Mouse (Mus musculus) hindbrain, embryonic 14.5 days (tissue): ENCODE measurements around the gene Atp5d. TPM values are rescaled to one million over a fixed set of nuclear protein-coding genes. Genes with fewer than 3 reads are reported as not detected.

Source experiments
- ATAC-seq: fragments of 200-750 bp; cut with Nextera tagmentation; 2 replicates; pipeline ENCODE4 v1.8.0; 2017; ENCODE audit warnings: moderate number of reproducible peaks, mild to moderate bottlenecking, moderate TSS enrichment, moderate library complexity; ENCODE audit not compliant: low FRiP score
- DNase-seq: peaks from one replicate; pipeline ENCODE4 v3.0.0-alpha.2; 2015; ENCODE audit warnings: low spot score
- H3K27ac ChIP-seq: fragments of 300-500 bp; sonication (generic); 2 replicates; pipeline ENCODE4 v1.5.1; 2014; ENCODE audit warnings: mild to moderate bottlenecking, moderate library complexity
- H3K27me3 ChIP-seq: fragments of 300-500 bp; sonication (generic); 2 replicates; pipeline ENCODE4 v1.6.1; 2014; ENCODE audit warnings: mild to moderate bottlenecking, low read length, mixed read lengths; ENCODE audit not compliant: control insufficient read depth, insufficient read depth
- H3K36me3 ChIP-seq: fragments of 300-500 bp; sonication (generic); replicated peaks from 2 replicates; pipeline ENCODE4 v1.6.1; 2014; ENCODE audit not compliant: control insufficient read depth, insufficient read depth
- H3K4me1 ChIP-seq: fragments of 300-500 bp; sonication (generic); replicated peaks from 2 replicates; pipeline ENCODE4 v1.6.1; 2014; ENCODE audit warnings: antibody characterized with exemption, low read length, mixed read lengths; ENCODE audit not compliant: control insufficient read depth, insufficient read depth
- H3K4me2 ChIP-seq: fragments of 300-500 bp; sonication (generic); replicated peaks from 2 replicates; pipeline ENCODE4 v1.6.1; 2014; ENCODE audit warnings: mild to moderate bottlenecking, moderate library complexity
- H3K4me3 ChIP-seq: fragments of 300-500 bp; sonication (generic); replicated peaks from 2 replicates; pipeline ENCODE4 v1.5.1; 2014; ENCODE audit warnings: mild to moderate bottlenecking, low read length
- H3K9ac ChIP-seq: fragments of 300-500 bp; sonication (generic); 2 replicates; pipeline ENCODE4 v1.6.1; 2014
- H3K9me3 ChIP-seq: fragments of 300-500 bp; sonication (generic); 2 replicates; pipeline ENCODE4 v1.6.1; 2016; ENCODE audit warnings: low read length; ENCODE audit not compliant: control insufficient read depth
- WGBS: fragments of 180-500 bp; shearing (Covaris S2); extraction: QIAGEN DNeasy Blood & Tissue Kit; methylation state at CpG from one replicate; pipeline ENCODE4 v1.1.7; 2014; 5-methylcytosine and 5-hydroxymethylcytosine counted together
- polyA plus RNA-seq: library from polyadenylated mRNA; unstranded; fragments of >200 nt; fragmentation: Nextera tagmentation; extraction: Ambion mirVana; gene quantifications from 2 replicates; pipeline ENCODE4 v1.2.1, GENCODE M21; 2014

Atp5d gene
- polyA plus RNA-seq, 1 experiment from 2014 or later = 505 TPM

- Histone ChIP-seq H3K4me2 (no peak overlapping the region), H3K4me3 (no peak overlapping the region), H3K27ac (no peak overlapping the region), H3K36me3 (peaks cover 6% of the 10 kb centered on the region), H3K9me3 (no peaks in the 10 kb centered on the region), H3K9ac (no peak overlapping the region), H3K4me1 (peaks cover 17% of the 10 kb centered on the region), H3K27me3 (no peaks in the 10 kb centered on the region)
- 55% methylated on average over 6 of the region's 6 CpGs for WGBS
- ATAC-seq = no peak
- no peak for DNase-seq
Measured at GRCm38 (mm10) chr10:80193976-80194375, 55.5 kb downstream of the Atp5d start.

GRCm38 (mm10) chr10:80194441-80194840, 56.0 kb downstream of the Atp5d start:
- ATAC-seq = no peak
- no peak overlapping the region for H3K9ac ChIP-seq
- no peak overlapping the region for H3K27ac ChIP-seq

More at GRCm38 (mm10) chr10:80194441-80194840, 56.0 kb downstream of the Atp5d start:
- Histone ChIP-seq H3K27me3 (no peaks in the 10 kb centered on the region), H3K4me3 (no peak overlapping the region), H3K4me2 (no peak overlapping the region), H3K36me3 (0 out of 2 replicates have a peak, but pooled peaks cover 1% of the 10 kb centered on the region), H3K9me3 (no peaks in the 10 kb centered on the region), H3K4me1 (peaks cover 14% of the 10 kb centered on the region)
- DNase-seq = no peak
- 37% methylated on average over 8 of the region's 8 CpGs for WGBS

Other genes with a start within 250 kb of the Atp5d start
- not detected in 2 replicates for gene Cfd, start 247.8 kb upstream of the Atp5d start, polyA plus RNA-seq
- gene Med16, start 229.7 kb upstream of the Atp5d start, polyA plus RNA-seq = 42.0 and 42.5 TPM in 2 replicates
- 1.1 TPM in 1 of 2 replicates, not detected in the other for gene Gm26602, start 227.8 kb upstream of the Atp5d start, polyA plus RNA-seq
- gene Kiss1r, start 221.7 kb upstream of the Atp5d start, polyA plus RNA-seq = 1.7 and 2.6 TPM in 2 replicates
- gene R3hdm4, start 217.4 kb upstream of the Atp5d start, polyA plus RNA-seq = 228 and 232 TPM in 2 replicates
- gene Arid3a, start 211.6 kb upstream of the Atp5d start, polyA plus RNA-seq = 3.4 and 3.8 TPM in 2 replicates
- 91.8 and 97.8 TPM in 2 replicates for gene Wdr18, start 178.5 kb upstream of the Atp5d start, polyA plus RNA-seq
- 0.30 and 0.33 TPM in 2 replicates for gene Grin3b, start 167.9 kb upstream of the Atp5d start, polyA plus RNA-seq
- gene Tmem259, start 154.3 kb upstream of the Atp5d start, polyA plus RNA-seq = 22.6 and 22.8 TPM in 2 replicates
- gene Cnn2, start 150.0 kb upstream of the Atp5d start, polyA plus RNA-seq = 28.4 and 37.6 TPM in 2 replicates
- gene Abca7, start 142.1 kb upstream of the Atp5d start, polyA plus RNA-seq = 4.1 and 4.5 TPM in 2 replicates
- gene Arhgap45, start 122.0 kb upstream of the Atp5d start, polyA plus RNA-seq = 1.1 and 1.7 TPM in 2 replicates
- gene Polr2e, start 98.8 kb upstream of the Atp5d start, polyA plus RNA-seq = 142 and 150 TPM in 2 replicates
- gene Gpx4, start 91.5 kb upstream of the Atp5d start, polyA plus RNA-seq = 556 and 557 TPM in 2 replicates
- gene Sbno2, start 33.1 kb upstream of the Atp5d start, polyA plus RNA-seq = 12.3 and 12.6 TPM in 2 replicates
- 20.2 and 24.6 TPM in 2 replicates for gene Stk11, start 22.8 kb upstream of the Atp5d start, polyA plus RNA-seq
- 93.4 and 96.4 TPM in 2 replicates for gene Cbarp, start 2.2 kb downstream of the Atp5d start, polyA plus RNA-seq
- gene Midn, start 9.6 kb downstream of the Atp5d start, polyA plus RNA-seq = 44.1 and 54.4 TPM in 2 replicates
- 203 and 252 TPM in 2 replicates for gene Cirbp, start 27.4 kb downstream of the Atp5d start, polyA plus RNA-seq
- 7.0 and 7.7 TPM in 2 replicates for gene 1600002K03Rik, start 34.3 kb downstream of the Atp5d start, polyA plus RNA-seq
- gene Efna2, start 40.9 kb downstream of the Atp5d start, polyA plus RNA-seq = 25.9 and 26.2 TPM in 2 replicates
- gene Mum1, start 87.8 kb downstream of the Atp5d start, polyA plus RNA-seq = 29.0 and 32.9 TPM in 2 replicates
- 303 and 341 TPM in 2 replicates for gene Ndufs7, start 110.5 kb downstream of the Atp5d start, polyA plus RNA-seq
- gene Gamt, start 122.4 kb downstream of the Atp5d start, polyA plus RNA-seq = 17.3 and 24.3 TPM in 2 replicates
- 35.2 and 36.3 TPM in 2 replicates for gene Dazap1, start 122.9 kb downstream of the Atp5d start, polyA plus RNA-seq
- gene Rps15, start 153.8 kb downstream of the Atp5d start, polyA plus RNA-seq = 570 and 649 TPM in 2 replicates
- 200 and 216 TPM in 2 replicates for gene Apc2, start 157.3 kb downstream of the Atp5d start, polyA plus RNA-seq
- gene 2310011J03Rik, start 181.9 kb downstream of the Atp5d start, polyA plus RNA-seq = 23.3 and 24.5 TPM in 2 replicates
- 4.4 and 4.7 TPM in 2 replicates for gene Pcsk4, start 190.9 kb downstream of the Atp5d start, polyA plus RNA-seq
- gene Reep6, start 191.3 kb downstream of the Atp5d start, polyA plus RNA-seq = 5.3 and 5.8 TPM in 2 replicates
- gene Adamtsl5, start 209.8 kb downstream of the Atp5d start, polyA plus RNA-seq = 0.84 and 0.90 TPM in 2 replicates
- 3.6 and 4.1 TPM in 2 replicates for gene Plk5, start 217.8 kb downstream of the Atp5d start, polyA plus RNA-seq
- gene Mex3d, start 249.0 kb downstream of the Atp5d start, polyA plus RNA-seq = 12.3 and 13.3 TPM in 2 replicates